Mouse (Mus musculus) testis, adult 2 months (tissue): Measurements from ENCODE around the gene Acot7.

Experiments
- CTCF ChIP-seq: fragments of 200-500 bp; IDR thresholded peaks from 2 replicates; pipeline ENCODE4 v1.5.1; 2012; ENCODE audit warnings: low read depth, mild to moderate bottlenecking, inconsistent platforms, low read length, moderate library complexity; ENCODE audit not compliant: control insufficient read depth, insufficient read depth, insufficient replicate concordance
- POLR2A ChIP-seq: fragments of 200-500 bp; IDR thresholded peaks from 2 replicates; pipeline ENCODE4 v1.6.1; 2012; ENCODE audit warnings: low read depth, mild to moderate bottlenecking, inconsistent platforms, low read length, moderate library complexity; ENCODE audit not compliant: control insufficient read depth

DNA sequence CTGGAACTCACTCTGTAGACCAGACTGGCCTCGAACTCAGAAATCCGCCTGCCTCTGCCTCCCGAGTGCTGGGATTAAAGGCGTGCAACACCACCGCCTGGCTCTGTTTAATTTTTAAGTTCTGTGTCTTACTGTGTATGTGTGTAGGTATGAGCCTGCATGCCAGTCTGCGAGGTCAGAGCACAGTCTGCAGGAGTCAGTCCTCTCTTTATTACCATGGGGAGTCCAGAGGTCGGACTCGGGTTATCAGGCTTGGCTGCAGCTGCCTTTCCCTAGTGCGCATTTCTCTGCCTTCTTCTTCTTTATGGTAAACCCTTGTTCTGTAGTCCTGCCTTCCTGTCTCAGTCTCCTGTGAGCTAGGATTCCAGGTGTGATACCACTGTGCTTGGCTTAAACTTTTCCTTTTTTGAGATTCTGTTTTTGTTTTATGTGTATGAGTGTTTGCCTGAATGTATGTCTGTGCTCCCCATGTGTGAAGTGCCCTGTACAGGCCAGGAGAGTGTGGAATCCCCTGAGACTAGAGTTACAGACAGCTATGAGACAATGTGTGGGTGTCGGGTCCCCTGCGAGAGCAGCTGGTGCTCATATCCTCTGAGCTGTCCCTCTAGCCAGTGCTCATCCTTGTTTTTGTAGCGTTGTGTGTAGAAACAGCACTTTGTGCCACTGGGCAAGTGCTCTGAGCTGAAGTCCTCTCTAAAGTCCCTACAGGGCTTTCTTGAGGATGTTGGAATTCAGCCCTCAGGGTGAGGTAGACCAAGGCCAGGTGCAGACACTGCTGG is 50.0 kb downstream of the Acot7 start:
- TF ChIP-seq CTCF, result no peak
- TF ChIP-seq POLR2A, result no peak
